In the genomic region with DNA sequence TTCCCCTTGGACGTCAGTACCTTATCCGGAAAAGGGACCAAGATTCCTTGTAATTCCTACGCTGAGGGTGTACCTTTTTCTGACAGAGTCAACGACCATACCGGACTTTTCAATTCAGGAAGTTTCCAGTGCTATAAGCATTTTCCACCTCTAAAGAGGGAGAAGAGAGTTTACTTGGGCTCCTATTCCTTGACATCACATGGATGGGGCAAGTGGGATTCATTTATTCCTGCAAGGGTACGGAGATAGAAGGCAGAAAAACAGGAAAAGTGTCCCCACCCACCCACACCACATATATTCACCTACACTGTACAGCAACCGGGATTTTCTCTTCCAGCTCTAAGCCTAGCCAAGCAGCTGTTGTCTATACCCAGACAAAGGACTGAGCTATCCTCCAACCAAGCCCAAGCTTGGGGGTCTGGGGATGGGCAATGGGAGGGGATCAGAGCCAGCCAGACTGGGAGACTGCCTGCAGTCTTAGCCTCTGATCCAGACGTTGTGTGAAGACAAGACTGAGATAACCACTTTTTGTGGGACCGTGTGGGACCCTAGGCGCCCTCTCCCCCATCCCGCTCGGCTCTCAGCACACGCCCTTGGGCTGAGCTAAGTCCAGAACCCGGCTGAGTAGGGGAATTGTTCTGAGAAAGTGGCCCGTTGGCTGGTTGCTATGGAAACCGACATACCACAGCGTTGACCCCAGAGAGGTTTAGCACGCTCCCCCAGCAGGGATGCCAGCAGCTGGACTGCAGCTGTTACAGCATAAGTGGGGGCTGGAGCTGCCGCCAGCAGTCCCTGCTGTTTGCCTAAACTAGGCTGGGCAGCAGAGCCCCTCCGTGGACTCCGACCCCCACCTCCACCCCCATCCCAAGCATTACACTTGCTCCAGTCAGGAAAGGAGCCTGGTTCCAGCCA, we compare ENCODE assay signal across 8 mouse cellular contexts.
DNase-seq lines count a peak whose midpoint lies in the region; ATAC-seq lines count a peak whose summit lies in the region.

No protein-coding gene starts in this region.

- WGBS in heart, embryonic 10.5 days = 17% methylated on average over 21 of the region's 21 CpGs
- WGBS in stomach, embryonic 16.5 days = 15% methylated on average over 21 of the region's 21 CpGs

- peak overlapping the region; percentile 53 for H3K9ac ChIP-seq in stomach, embryonic 16.5 days (ENCODE audit: low read length)

- peak overlapping the region; percentile 38 for H3K4me2 ChIP-seq in stomach, embryonic 16.5 days (ENCODE audit: low read depth, low read length)

- peak overlapping the region; percentile 42 for H3K27ac ChIP-seq in heart, embryonic 10.5 days
- H3K27ac ChIP-seq in stomach, embryonic 16.5 days (ENCODE audit: low read length) = peak overlapping the region; percentile 89

- peaks cover 30% of the 10 kb centered on the region for H3K4me1 ChIP-seq in heart, embryonic 10.5 days
- peaks cover 20% of the 10 kb centered on the region for H3K4me1 ChIP-seq in stomach, embryonic 16.5 days (ENCODE audit: control insufficient read depth, insufficient read depth, low read length)

- peak; percentile 91 for ATAC-seq in stomach, embryonic 16.5 days (ENCODE audit: insufficient read depth, low FRiP score)

- no peaks in the 10 kb centered on the region for H3K27me3 ChIP-seq in heart, embryonic 10.5 days (ENCODE audit: insufficient read depth, poor library complexity, severe bottlenecking)
- H3K27me3 ChIP-seq in stomach, embryonic 16.5 days (ENCODE audit: control insufficient read depth, insufficient read depth, low read length) = no peaks in the 10 kb centered on the region

- no peaks in the 10 kb centered on the region for H3K36me3 ChIP-seq in heart, embryonic 10.5 days
- H3K36me3 ChIP-seq in stomach, embryonic 16.5 days (ENCODE audit: control insufficient read depth, insufficient read depth, low read length) = no peaks in the 10 kb centered on the region

- peak overlapping the region; percentile 42 for H3K4me3 ChIP-seq in heart, embryonic 10.5 days
- H3K4me3 ChIP-seq in stomach, embryonic 16.5 days (replicated peaks; ENCODE audit: low read length) = no peak overlapping the region

- peak; percentile 54 for DNase-seq in layer of hippocampus, adult 9-11 months
- DNase-seq in layer of hippocampus, postnatal 25 days (ENCODE audit: extremely low spot score in 1 of 2, low spot score in 1 of 2) = no peak
- peak; percentile 88 for DNase-seq in embryo, embryonic 9.5 days (ENCODE audit: extremely low spot score)
- peak; percentile 88 for DNase-seq in heart, embryonic 10.5 days (ENCODE audit: low spot score)
- DNase-seq in kidney, adult 8-10 months = peak; percentile 15 to 34
- DNase-seq in lung, postnatal 36 days = peak; percentile 74
- no peak for DNase-seq in left cerebral cortex, adult 8-10 months (ENCODE audit: low spot score in 2 of 2)

- no peaks in the 10 kb centered on the region for H3K9me3 ChIP-seq in heart, embryonic 10.5 days
- no peaks in the 10 kb centered on the region for H3K9me3 ChIP-seq in stomach, embryonic 16.5 days (replicated peaks; ENCODE audit: control insufficient read depth, low read length)

Comparison
In these comparisons a context has a peak if more than half of its experiments do, and no peak if none do; other contexts are left out.
1. DNase-seq: peak in layer of hippocampus, adult 9-11 months (single experiment), embryo, embryonic 9.5 days (single experiment), heart, embryonic 10.5 days (single experiment), kidney, adult 8-10 months (2 of 2) and lung, postnatal 36 days (single experiment); none in layer of hippocampus, postnatal 25 days (0 of 2) and left cerebral cortex, adult 8-10 months (0 of 2).